Mouse (Mus musculus) liver, embryonic 14.5 days (tissue): ENCODE measurements around the gene Myo1g.

Experiments used
- CTCF ChIP-seq: IDR thresholded peaks from 2 replicates; pipeline ENCODE4 v1.5.1; 2016; ENCODE audit warnings: antibody characterized with exemption, low read depth, control low read depth
- EP300 ChIP-seq: IDR thresholded peaks from 2 replicates; pipeline ENCODE4 v1.6.1; 2016; ENCODE audit warnings: antibody characterized with exemption, low read depth

GRCm38 (mm10) chr11:6522782-6523525, 2.2 kb upstream of the Myo1g start:
- TF ChIP-seq CTCF (no peak), EP300 (no peak)
